Mouse (Mus musculus): ENCODE measurements around the gene Ankrd12.

DNA sequence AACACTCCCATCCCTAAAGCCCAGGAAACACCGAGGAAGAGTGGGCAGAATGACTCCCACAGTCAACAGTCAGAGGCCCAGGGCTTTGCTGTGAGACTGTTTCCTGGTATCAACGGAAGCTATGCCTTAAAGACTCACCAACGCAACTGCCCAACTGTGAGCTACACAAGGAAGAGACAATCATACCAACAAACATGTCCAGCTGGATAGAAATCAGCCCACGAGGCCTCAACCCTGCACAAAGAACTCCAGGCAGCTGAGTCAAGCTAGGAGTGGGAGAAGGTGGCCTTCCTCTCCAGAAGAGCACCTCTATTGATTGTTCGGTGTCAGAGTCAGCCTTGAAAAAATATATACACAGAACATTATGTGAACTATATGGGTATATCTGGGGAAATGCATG lies 44.9 kb downstream of the Ankrd12 start:
- TF ChIP-seq CTCF (IDR thresholded peaks at IDR 0.05) (no peak), POLR2A (IDR thresholded peaks at IDR 0.05; ENCODE audit: insufficient read depth, low read depth, low read length) (no peak), EP300 (IDR thresholded peaks at IDR 0.05; ENCODE audit: insufficient read depth, low read depth, low read length) (no peak)

All from heart, adult 2 months (tissue).